Mouse (Mus musculus) thymus, postnatal 36 days (tissue): ENCODE measurements around the gene Olfr1031.
"Not testable (repeated sequence)": the region's sequence is repeated elsewhere in the genome, so short reads cannot be mapped to it uniquely, and the experiment has no call there.

ENCODE experiments used
- DNase-seq, 2 experiments: peaks; one replicate each; pipeline ENCODE4 v3.0.0; 2022; ENCODE audit warnings: mixed read lengths in 2 of 2

Gene Olfr1031

DNA sequence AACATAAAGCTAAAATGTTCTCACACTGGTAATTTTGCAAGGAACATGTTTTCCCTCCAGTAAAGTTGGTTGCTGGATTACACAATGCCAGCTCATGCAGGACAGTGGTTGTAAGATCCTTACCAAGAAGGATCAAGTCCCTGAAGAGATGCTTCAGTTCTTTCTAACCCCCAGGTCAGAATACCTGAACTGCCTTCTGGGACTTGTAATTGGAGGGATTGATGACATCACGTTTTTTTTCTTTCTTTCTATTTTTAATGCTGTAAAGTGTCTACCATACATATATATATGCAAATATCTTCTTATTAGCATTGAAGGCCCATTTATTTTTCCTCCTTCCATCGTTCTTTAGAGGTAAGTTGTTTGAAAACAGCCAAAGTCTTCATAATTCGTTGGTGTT is at the start of gene Olfr1031:
TSS of gene Olfr1031 (plus strand) at position 301 of the 400 bp plus-strand sequence.
- no peak for DNase-seq

DNA sequence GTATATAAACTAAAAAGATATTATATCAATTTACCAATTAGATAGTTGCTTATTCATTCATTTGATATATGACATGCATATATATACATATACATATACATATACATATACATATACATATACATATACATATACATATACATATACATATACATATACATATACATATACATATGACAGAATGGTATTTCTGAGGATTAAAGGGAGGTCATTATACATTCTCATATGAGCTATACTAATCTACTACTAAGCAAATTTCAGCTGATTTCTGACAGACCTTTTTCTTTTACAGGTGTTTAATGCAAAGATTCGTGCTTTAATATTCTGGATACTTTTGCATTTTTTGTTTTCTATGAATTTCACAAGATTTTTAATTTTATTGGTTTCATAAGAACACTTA is 40.0 kb upstream of the Olfr1031 start, which contains the start of gene Olfr1028:
TSS of gene Olfr1028 (plus strand) at position 301 of the 400 bp plus-strand sequence.
- DNase-seq: no peak

GRCm38 (mm10) chr2:85973595-85973994 is 16.5 kb upstream of the Olfr1031 start, which contains the start of gene Olfr1029:
Gene Olfr1029, plus strand, starts transcription at chr2:85973895.
- DNase-seq: no peak

- DNase-seq: no peak
Observed at GRCm38 (mm10) chr2:85978976-85979375, 11.1 kb upstream of the Olfr1031 start, which contains the start of gene Olfr1030. Gene Olfr1030, plus strand, starts transcription at chr2:85979276.

GRCm38 (mm10) chr2:86005240-86005639 is 15.1 kb downstream of the Olfr1031 start, which contains the start of gene Olfr1032:
Gene Olfr1032, plus strand, starts transcription at chr2:86005540.
- DNase-seq: no peak

DNA sequence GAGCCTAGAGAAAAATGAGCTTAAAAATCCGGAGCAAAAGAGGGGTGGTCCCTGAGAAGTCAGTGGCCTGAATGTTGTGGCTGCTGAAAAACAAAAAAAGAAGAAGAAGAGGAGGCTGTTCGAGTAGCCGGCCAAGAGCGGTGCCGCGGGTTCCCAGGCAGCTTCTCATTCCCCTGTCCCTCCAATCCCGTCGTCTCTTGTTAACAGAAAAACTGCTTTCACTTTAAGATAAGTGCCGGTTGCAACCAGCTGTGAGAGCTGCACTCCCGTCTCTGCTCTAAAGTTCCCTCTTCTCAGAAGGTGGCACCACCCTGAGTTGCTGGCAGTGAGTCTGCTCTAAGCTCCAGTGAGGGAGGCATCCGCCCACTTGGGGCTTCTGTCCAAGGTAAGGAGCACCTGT is 30.3 kb downstream of the Olfr1031 start, which contains the start of gene Olfr1033:
TSS of gene Olfr1033 (plus strand) at position 228 of the 400 bp plus-strand sequence.
- not testable (repeated sequence) for DNase-seq

DNA sequence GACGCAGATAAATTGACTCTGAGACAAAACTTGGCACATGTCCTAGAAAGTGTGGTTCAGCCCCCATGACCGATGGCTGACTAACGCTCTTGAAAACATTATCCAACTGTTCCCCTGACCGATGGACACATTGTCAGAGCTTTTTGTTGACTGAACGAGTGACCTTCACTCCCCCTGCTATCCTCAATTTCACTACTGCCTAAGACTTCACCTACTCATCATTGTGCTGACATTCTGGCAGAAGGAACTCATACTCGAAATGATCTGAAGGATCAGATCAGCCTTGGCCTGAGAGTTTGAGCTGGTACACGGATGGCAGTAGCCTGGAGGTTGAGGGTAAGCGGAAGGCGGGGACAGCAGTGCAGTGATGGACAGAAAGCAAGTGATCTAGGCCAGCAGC is 31.4 kb downstream of the Olfr1031 start:
- not testable (repeated sequence) for DNase-seq
